Mouse (Mus musculus) testis, postnatal 14 days (tissue): ENCODE measurements around the gene Csnk1e.

ENCODE experiments used
- DNase-seq: peaks from one replicate; pipeline ENCODE4 v3.0.0; 2021; ENCODE audit warnings: low spot score

Csnk1e gene

DNA sequence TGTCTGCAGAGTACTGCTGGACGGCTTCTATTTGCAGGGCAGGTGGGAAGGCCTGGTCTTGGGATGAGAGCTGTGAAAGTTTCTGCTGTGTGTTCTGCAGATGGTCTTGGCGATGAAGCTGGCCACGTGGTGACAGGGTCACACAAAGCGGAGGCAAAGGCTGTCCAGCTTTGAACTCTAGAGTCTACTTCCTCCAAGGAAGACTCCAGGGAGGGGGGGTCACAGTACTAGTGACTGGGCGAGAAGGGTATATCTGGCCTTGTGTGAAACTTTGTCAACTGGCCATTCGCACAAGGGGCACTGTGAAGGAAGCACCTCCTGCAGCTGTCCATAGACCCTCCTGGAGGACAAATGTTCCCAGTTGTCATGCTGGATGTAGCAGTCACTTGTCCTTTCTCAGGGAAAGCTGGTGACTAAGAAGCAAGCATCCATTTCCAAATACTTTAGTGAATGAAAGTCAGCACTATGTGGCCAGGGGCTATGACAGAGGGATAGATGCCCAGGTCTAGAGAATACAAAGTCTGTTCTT is 32.6 kb downstream of the Csnk1e start:
- no peak for DNase-seq

DNA sequence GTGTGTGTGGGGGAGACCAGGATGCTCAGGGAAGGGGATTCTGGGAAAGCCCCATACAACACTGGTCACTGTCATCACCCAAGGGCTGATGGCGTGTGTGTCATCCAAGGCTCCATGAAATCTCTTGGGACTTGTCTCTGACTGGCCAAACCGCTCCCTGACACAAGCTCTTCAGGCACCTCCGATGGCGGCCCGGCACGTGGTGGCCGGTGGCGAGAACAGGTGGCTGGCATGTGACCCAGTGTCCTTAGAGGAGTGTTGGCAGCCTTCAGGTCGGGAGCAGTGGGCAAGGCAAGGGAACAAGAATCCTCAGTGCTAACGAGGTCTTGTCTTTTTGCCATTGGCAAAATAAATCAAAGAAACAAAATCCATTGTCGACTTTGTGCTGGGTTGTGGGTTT is 36.7 kb downstream of the Csnk1e start:
- DNase-seq, result no peak

GRCm38 (mm10) chr15:79418265-79418664 is 37.1 kb downstream of the Csnk1e start:
- DNase-seq, result no peak

DNA sequence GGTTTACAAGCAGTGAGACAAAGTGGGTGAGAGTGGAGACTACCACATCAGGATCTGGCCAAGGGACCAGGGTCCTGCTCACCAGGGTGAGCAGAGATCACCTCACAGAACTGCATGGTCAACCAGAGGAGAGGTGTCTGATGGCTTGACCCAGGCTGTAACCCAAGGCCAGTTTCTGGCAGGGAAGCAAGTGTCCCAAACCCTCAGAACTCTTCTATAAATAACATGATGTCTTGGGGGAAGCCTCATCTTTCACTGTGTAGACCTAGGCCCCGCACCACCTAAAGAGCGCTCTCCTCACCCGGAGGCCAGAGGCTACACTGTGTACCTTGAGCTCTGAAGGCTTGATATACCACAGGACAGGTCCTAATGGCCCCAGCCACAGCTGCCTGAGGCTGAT is 38.0 kb downstream of the Csnk1e start:
- DNase-seq, result no peak

- no peak for DNase-seq
Measured at GRCm38 (mm10) chr15:79416460-79417085, 38.8 kb downstream of the Csnk1e start.

DNA sequence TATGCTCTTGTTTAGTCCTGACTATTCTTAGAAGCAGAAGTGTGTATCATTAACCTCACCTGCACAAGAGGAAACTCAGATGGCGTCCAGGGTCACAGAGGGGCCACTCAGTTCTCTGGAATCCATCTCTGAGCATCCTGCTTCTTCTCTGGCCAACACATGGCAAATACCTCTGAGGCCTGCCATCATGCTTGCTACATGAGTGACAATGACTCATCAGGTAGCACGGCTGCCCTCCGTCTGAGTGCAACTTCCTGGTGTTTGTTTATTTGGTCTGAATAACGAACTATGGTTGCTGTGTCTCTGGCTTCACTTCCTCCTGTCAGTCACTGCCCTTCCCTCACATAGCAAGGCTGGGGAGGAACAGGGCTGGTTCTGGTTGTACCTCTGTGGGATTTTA is 40.9 kb downstream of the Csnk1e start:
- DNase-seq, result no peak

DNA sequence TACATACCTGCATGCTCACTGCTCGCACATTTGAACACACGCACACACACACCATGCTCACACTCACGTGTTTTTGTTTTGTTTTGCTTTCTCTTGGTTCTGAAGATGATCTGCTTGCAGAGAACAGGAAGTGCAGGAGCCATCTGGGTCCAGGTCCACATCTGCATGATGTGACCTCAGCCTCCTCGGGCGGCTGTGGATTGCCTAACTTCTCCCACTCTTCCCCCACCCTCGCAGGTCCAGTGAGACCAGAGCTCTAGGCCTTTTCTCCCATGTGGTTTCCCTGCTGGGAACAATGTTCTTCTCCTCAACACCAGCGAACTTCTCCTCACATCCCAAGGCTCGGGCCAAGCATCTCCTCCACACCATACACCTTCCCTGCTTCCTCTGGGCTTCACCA is 41.6 kb downstream of the Csnk1e start:
- no peak for DNase-seq

DNA sequence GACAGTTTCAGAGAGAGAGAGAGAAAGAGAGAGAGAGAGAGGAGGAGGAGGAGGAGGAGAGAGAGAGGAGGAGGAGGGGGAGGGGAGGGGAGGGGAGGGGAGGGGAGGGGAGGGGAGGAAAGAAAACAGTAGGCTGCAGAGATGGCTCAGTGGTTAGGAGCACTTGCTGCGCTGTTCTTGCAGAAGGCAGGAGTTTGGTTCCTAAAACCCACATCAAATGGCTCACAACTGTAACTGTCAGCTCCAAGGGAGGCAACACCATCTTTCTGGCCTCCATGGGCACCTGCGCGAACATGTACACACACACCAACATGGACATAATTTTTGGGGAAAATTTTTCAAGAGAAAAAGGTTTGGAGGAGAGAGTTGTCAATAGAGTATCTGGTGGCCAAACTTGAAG is 42.2 kb downstream of the Csnk1e start:
- no peak for DNase-seq

DNA sequence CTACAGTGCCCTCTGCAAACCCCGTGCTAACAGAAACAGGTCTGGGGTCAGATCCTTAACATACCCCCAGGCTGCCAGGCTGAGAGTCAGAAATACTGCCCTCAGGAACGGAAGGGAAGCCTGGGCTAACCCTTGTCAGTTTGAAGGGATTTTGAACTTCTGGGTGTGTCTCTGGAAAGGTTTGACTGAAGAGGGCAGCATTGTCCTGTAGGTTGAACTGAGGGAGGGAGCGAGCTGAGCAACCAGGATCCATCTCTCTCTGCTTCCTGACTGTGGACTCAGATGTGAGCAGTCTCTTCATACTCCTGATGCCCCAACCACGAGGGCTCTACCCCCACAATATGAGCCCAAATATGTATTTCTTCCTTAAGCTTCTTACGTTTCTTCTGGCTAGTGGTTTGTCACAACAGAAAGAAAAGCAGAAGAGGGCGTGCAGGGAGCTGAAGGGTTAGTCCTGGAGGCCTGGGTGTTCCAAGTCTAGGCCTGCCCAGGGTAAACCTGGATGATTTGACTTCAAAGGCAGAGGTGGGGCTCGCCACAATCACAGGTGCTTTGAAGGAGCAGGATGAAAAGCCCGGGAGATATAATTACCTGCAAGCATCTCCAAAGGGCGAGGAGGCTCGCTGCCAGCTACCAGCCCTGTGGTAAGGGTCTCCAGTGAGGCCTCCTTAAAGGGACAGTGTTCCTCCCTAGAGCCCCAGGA is 43.9 kb downstream of the Csnk1e start:
- DNase-seq, result no peak

DNA sequence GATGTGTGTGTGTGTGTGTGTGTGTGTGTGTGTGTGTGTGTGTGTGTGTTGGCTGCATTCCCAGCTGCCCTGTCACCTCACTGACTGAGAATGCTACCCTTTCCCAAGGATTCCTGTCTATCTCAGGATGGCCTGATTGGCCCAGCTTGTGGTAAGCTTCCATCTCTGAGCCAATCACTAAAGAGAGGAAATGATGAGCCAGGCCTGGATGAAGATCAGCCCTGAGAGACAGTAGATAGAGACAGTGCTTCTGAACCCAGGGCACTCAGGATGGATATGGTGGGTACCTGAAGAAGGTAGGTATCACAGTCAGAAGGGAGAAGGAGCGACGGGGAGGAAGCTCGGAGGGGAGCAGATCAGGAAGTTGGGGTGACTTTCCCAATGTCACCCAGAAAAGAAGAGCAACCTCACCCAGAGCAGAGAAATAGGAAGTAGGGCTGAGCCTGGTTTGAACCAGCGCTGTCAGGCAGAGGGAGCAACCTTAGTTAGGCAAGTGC is 46.2 kb downstream of the Csnk1e start:
- DNase-seq, result no peak

DNA sequence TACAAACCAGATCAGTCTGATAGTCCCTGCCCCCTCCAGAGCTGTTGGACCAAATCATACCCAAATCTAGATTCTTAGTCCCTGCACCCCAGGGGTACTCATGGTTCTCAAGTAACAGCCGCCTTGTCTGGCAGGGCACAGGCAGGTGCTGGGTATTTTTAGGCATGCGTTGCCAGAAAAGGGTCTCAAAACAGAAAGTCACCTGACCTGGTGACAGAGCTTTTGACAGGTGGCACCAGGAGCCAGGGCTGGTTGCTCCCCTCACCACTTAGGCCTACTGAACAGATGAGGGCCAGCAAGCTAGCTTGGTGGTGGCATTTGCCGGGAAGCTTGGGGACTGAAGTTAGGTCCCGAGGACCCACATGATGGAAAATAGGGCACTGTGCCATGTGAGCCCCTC is 48.8 kb downstream of the Csnk1e start:
- no peak for DNase-seq

DNA sequence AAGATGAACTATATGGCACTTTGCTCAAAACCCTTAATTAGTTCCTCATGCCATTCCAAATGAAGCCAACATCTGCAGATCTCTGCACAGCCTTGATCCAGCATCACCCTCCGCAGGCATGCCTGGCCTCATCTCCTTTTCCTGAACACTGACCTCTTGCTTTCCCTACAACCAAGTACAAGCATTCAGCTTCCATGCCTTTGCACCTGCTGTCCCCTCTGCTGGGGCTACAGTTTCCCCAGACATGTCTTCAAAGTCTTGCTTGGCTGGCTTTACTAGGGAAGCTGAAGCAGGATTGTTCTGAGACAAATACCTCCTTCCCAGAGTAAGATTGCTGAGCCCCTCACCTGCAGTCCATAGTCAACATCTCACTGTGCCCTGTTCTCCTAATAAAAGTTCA is 51.1 kb downstream of the Csnk1e start:
- no peak for DNase-seq

- no peak for DNase-seq
Measured at GRCm38 (mm10) chr15:79403763-79404210, 51.6 kb downstream of the Csnk1e start.

DNA sequence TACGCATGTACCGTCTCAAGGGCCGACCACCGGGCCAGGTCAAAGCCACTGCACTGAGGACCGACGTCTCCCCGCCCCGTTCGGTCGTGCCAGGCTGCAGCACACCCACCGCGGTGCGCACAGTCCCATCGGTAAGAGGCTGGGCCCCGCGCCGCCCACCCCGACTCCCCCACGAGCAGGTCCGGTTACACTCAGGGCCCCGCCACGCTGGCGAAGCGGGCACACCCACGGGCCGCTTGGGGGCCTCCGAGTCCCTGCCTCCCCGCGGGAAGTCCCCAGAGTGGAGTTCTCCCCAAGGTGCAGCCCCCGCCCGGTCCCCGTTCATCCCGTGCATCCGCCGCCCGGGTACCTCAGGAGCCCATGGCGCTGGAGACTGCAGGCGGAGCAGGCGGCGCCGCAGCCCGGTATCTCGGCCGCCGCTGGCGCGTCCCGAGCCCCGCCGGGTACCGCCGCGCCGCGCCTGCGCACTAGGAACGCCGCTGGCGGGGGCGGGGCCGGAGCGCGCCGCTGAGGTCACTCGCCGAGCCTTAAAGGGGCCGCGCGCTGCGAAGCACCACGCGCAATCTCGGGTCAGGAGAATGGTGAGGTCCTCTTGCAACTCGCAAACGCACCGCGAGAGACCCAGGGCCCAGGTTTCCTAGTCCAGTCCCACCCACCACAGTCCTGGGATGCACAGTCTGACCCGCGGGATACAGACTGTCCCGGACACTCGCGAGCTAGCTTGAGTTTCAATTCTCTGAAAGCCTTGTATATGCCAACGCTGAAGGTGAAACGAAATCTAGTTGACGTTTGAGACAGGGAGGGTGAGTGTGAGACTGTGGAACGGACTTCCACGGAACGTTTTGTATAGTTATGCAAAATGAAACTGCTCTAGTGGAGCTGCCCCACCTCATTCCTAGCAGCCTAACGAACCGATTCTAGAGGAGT is 52.3 kb downstream of the Csnk1e start, which contains the start of gene Tmem184b:
Tmem184b (minus strand) TSS at position 734 of the 927 bp plus-strand sequence.
- DNase-seq, result peak; percentile 84

- no peak for DNase-seq
Measured at GRCm38 (mm10) chr15:79402176-79402575, 53.2 kb downstream of the Csnk1e start.

- DNase-seq, result no peak
Measured at GRCm38 (mm10) chr15:79400975-79401365, 54.4 kb downstream of the Csnk1e start.

GRCm38 (mm10) chr15:79400134-79400974 is 55.0 kb downstream of the Csnk1e start:
- DNase-seq, result no peak

DNA sequence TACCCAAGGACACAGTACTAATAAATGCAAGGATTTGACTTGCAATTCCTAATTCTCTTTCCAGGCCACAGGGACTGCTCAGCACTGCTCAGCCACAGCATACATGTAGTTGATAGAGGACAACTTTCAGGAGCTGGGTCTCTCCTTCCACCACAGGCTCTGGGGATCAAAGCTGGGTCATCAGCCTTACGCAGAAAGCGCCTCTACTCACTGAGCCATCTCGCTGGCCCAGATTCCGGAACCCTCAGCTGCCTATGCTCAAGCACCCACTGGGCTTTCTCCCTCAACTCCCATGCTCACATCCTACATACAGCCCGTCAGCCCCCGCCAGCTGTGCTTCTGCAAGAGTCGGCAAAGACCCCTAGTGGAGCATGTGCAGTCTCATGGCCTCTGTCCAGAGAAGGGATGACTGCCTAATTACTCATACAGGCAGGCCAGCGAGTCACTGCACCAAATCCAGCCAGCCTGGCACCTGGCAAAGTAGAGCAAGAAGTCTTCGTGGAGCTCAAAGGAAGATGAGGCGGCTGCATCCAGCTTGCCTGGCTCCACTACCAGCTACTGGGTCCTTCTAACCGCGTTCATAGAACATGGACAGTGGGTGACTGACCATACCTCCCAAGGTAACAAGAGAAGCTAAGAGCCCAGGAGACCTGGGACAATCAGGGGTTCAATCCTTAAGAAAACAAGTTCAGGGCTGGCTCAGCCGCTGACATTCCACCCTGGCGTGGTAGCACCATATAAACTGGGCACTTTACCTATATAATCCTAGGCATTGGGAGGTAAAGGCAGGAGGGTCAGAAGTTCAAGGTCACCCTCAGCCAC is 55.9 kb downstream of the Csnk1e start:
- no peak for DNase-seq

DNA sequence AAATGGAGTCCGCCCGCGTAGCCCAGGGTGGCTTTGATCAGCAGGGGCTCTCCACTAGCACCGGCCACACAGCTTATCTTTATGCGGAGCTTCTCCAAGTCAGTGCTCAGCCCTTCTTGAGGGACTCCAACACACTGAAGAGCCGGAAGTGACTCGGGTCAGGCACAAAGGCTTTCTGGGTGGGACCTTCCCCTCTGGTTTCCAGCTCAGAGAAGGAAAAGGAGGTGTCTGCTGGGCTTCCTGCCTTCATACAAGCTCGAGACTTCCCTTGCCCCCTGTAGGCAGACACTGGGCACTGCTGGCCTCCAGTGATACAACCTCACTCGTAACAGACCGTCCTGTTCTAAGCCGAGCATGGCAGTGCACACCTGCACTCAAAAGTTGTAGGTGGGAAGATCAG is 58.6 kb downstream of the Csnk1e start:
- DNase-seq, result no peak

GRCm38 (mm10) chr15:79395281-79395680 is 60.1 kb downstream of the Csnk1e start:
- no peak for DNase-seq
